Mouse (Mus musculus) heart, embryonic 15.5 days (tissue): Measurements from ENCODE around the gene Dact3. TPM values are rescaled to one million over a fixed set of nuclear protein-coding genes. Genes with fewer than 3 reads are reported as not detected.

Experiments
- ATAC-seq: fragments of 200-750 bp; cut with Nextera tagmentation; replicated peaks from 2 replicates; pipeline ENCODE4 v1.8.0; 2017; ENCODE audit warnings: low read depth, moderate TSS enrichment; ENCODE audit not compliant: insufficient number of reproducible peaks, insufficient read depth, low FRiP score
- H3K27ac ChIP-seq: fragments of 300-500 bp; sonication (generic); 2 replicates; pipeline ENCODE4 v1.5.1; 2015; ENCODE audit warnings: mild to moderate bottlenecking, inconsistent platforms
- H3K27me3 ChIP-seq: fragments of 300-500 bp; sonication (generic); 2 replicates; pipeline ENCODE4 v1.6.1; 2015; ENCODE audit warnings: inconsistent platforms
- H3K36me3 ChIP-seq: fragments of 300-500 bp; sonication (generic); 2 replicates; pipeline ENCODE4 v1.6.1; 2015; ENCODE audit warnings: mild to moderate bottlenecking, inconsistent platforms
- H3K4me1 ChIP-seq: fragments of 300-500 bp; sonication (generic); replicated peaks from 2 replicates; pipeline ENCODE4 v1.6.1; 2015; ENCODE audit warnings: inconsistent platforms
- H3K4me2 ChIP-seq: fragments of 300-500 bp; sonication (generic); 2 replicates; pipeline ENCODE4 v1.6.1; 2015; ENCODE audit warnings: inconsistent platforms, mild to moderate bottlenecking, moderate library complexity
- H3K4me3 ChIP-seq: fragments of 300-500 bp; sonication (generic); 2 replicates; pipeline ENCODE4 v1.5.1; 2015; ENCODE audit warnings: mild to moderate bottlenecking, inconsistent platforms
- H3K9ac ChIP-seq: fragments of 300-500 bp; sonication (generic); 2 replicates; pipeline ENCODE4 v1.6.1; 2015; ENCODE audit warnings: mild to moderate bottlenecking, inconsistent platforms
- H3K9me3 ChIP-seq: fragments of 300-500 bp; sonication (generic); replicated peaks from 2 replicates; pipeline ENCODE4 v1.6.1; 2016; ENCODE audit warnings: inconsistent platforms
- WGBS: fragments of 180-500 bp; shearing (Covaris S2); methylation state at CpG from one replicate; pipeline ENCODE4 v1.1.7; 2015; ENCODE audit warnings: mixed read lengths; 5-methylcytosine and 5-hydroxymethylcytosine counted together
- polyA plus RNA-seq: library from polyadenylated mRNA; unstranded; fragments of >200 nt; fragmentation: Nextera tagmentation; extraction: Ambion mirVana; gene quantifications from 2 replicates; pipeline ENCODE4 v1.2.1, GENCODE M21; 2015

The Dact3 gene
- polyA plus RNA-seq, 1 experiment from 2014 or later, result 5.8 TPM

DNA sequence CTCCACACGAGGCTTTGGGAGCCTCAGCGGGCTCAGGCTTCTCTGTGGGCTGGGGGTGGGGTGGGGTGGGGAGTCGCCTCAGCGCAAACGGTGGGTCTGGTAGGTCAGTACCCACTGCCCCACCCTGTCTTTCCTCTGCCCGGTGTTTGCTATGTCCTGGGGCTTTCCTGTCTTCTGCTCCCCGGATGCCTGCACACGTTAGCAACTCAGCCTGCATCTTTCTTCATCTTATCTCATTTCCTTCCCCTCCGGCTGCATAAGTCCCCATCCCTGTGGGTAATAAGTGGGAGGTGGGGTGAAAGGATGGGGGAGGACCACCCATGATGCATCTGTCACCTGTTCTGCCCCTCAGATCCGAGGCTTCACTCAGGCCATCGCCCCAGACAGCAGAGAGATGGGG, 33.2 kb downstream of the Dact3 start:
- Histone ChIP-seq H3K4me1 (peaks cover 54% of the 10 kb centered on the region), H3K9me3 (no peaks in the 10 kb centered on the region), H3K27ac (no peak overlapping the region), H3K36me3 (no peaks in the 10 kb centered on the region), H3K9ac (no peak overlapping the region; the same call in 1 of the 2 replicates), H3K27me3 (peaks cover 49% of the 10 kb centered on the region), H3K4me2 (peak overlapping the region; percentile 25), H3K4me3 (no peak overlapping the region)
- 26% methylated on average over 11 of the region's 11 CpGs for WGBS
- no peak for ATAC-seq

GRCm38 (mm10) chr7:16908859-16909258, 33.7 kb downstream of the Dact3 start:
- Histone ChIP-seq H3K4me2 (peak overlapping the region; percentile 25; the same call in 1 of the 2 replicates), H3K4me3 (no peak overlapping the region), H3K36me3 (no peaks in the 10 kb centered on the region), H3K9me3 (no peaks in the 10 kb centered on the region), H3K4me1 (peaks cover 54% of the 10 kb centered on the region), H3K9ac (no peak overlapping the region), H3K27me3 (peaks cover 44% of the 10 kb centered on the region), H3K27ac (no peak overlapping the region)
- no peak for ATAC-seq
- WGBS, result 39% methylated on average over 11 of the region's 11 CpGs

- Histone ChIP-seq H3K27me3 (peaks cover 44% of the 10 kb centered on the region), H3K27ac (no peak overlapping the region), H3K4me2 (no peak overlapping the region), H3K9ac (no peak overlapping the region), H3K9me3 (no peaks in the 10 kb centered on the region), H3K4me1 (peaks cover 49% of the 10 kb centered on the region), H3K36me3 (peaks cover 5% of the 10 kb centered on the region), H3K4me3 (no peak overlapping the region)
- 33% methylated on average over 10 of the region's 10 CpGs for WGBS
- no peak for ATAC-seq
Observed at GRCm38 (mm10) chr7:16909909-16910308, 34.8 kb downstream of the Dact3 start.

GRCm38 (mm10) chr7:16911904-16912303, 36.8 kb downstream of the Dact3 start:
- Histone ChIP-seq H3K9ac (no peak overlapping the region), H3K9me3 (no peaks in the 10 kb centered on the region), H3K27me3 (peaks cover 34% of the 10 kb centered on the region), H3K27ac (no peak overlapping the region), H3K4me1 (peaks cover 39% of the 10 kb centered on the region), H3K4me2 (no peak overlapping the region), H3K36me3 (peaks cover 22% of the 10 kb centered on the region), H3K4me3 (no peak overlapping the region)
- ATAC-seq, result no peak
- 94% methylated on average over 3 of the region's 3 CpGs for WGBS

- 76% methylated on average over 6 of the region's 6 CpGs for WGBS
- Histone ChIP-seq H3K9ac (no peak overlapping the region), H3K4me3 (no peak overlapping the region), H3K4me1 (peaks cover 38% of the 10 kb centered on the region), H3K27me3 (peaks cover 29% of the 10 kb centered on the region), H3K27ac (no peak overlapping the region), H3K4me2 (no peak overlapping the region), H3K9me3 (no peaks in the 10 kb centered on the region), H3K36me3 (peaks cover 26% of the 10 kb centered on the region)
- ATAC-seq, result no peak
Observed at GRCm38 (mm10) chr7:16912360-16912759, 37.2 kb downstream of the Dact3 start.

DNA sequence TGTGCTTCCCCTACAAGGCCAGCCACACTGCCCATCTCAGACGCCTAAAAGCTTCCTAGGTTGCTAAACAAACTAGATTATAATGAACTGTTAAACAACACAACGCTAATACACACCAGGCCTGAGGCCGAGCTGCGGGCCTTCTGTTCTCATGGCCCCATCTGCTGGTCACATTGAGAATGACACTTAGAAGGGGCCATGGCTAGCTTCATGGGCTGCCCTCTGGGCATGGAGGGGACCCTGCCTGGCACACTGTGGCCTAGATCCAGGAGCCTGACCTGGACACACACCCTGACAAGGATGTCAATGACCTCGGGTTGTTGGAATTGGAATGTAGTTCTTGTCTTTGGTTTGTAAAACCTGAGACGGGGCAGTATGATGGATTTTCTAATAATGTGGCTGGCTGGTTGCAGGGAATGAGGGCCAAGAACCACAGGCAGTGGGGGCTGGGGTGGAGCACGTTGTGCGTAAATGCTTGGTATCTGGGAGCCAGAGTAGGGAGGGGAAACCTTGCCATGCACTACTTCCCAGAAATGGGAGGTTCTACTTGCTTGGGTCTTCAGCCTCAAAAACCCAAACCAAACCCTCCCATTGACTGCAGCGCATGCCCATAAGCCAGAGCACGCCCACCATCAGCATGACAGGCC, 38.8 kb downstream of the Dact3 start:
- peak; percentile 43; the same call in 1 of the 2 replicates for ATAC-seq
- no peaks in the 10 kb centered on the region for H3K9me3 ChIP-seq
- no peak overlapping the region for H3K4me2 ChIP-seq
- peaks cover 21% of the 10 kb centered on the region for H3K27me3 ChIP-seq
- H3K4me1 ChIP-seq, result peaks cover 32% of the 10 kb centered on the region
- H3K9ac ChIP-seq, result no peak overlapping the region
- whole genome bisulfite sequencing, result 34% methylated on average over 10 of the region's 10 CpGs
- peaks cover 38% of the 10 kb centered on the region for H3K36me3 ChIP-seq
- H3K27ac ChIP-seq, result no peak overlapping the region
- H3K4me3 ChIP-seq, result no peak overlapping the region

- WGBS, result 83% methylated on average over 18 of the region's 18 CpGs
- no peak for ATAC-seq
- Histone ChIP-seq H3K9ac (no peak overlapping the region), H3K36me3 (peaks cover 38% of the 10 kb centered on the region), H3K9me3 (no peaks in the 10 kb centered on the region), H3K4me3 (no peak overlapping the region), H3K4me1 (peaks cover 29% of the 10 kb centered on the region), H3K27ac (no peak overlapping the region), H3K27me3 (peaks cover 13% of the 10 kb centered on the region; the same call in 1 of the 2 replicates), H3K4me2 (no peak overlapping the region)
Observed at GRCm38 (mm10) chr7:16914453-16915343, 39.6 kb downstream of the Dact3 start.

GRCm38 (mm10) chr7:16915461-16916340, 40.6 kb downstream of the Dact3 start:
- H3K4me1 ChIP-seq, result peaks cover 33% of the 10 kb centered on the region
- H3K27ac ChIP-seq, result no peak overlapping the region
- H3K27me3 ChIP-seq, result 0 out of 2 replicates have a peak, but pooled peaks cover 7% of the 10 kb centered on the region
- WGBS, result 84% methylated on average over 32 of the region's 32 CpGs
- no peak overlapping the region for H3K4me2 ChIP-seq
- no peak overlapping the region for H3K4me3 ChIP-seq
- ATAC-seq, result no peak
- H3K36me3 ChIP-seq, result peaks cover 38% of the 10 kb centered on the region
- no peaks in the 10 kb centered on the region for H3K9me3 ChIP-seq
- H3K9ac ChIP-seq, result no peak overlapping the region

DNA sequence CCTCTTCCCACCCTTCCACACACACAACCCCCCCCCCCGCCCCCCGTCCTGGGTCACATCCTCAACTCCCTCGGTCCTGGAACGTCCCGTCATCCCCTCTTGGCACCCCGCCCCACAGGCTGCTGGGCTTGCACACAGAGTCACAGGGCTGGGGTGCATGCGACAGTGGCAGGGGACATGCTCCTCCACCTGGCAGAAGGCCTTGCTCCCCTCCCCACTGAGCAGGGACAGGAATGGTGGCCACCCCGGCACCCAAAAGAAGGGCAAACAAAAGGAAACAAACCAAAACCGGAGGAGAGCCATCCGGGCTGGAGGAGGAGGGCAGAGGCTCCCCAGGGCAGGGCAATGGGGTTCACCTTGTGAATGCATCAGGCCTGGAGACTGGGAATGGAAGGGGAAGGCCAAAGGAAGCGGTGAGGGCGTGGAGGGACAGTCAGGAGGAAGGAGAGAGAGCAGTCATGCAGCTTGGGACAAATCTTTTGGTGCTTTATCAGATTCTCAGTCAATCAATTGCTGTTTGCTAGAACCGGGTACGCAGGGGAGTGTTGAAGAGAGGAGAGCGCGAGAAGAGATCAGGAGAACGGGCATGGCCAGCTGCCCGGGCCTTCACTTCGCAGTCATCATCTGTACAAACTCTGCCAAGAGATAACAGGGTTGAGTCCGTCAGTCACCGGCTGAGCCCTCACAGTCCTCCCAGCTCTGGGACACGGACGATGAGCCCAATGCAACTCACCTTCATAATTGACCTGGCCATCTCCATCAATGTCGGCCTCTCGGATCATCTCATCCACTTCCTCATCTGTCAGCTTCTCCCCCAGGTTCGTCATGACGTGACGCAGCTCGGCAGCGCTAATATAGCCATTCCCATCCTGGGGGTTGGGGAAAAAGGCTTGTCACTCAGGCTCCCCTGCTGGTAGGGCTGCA, 41.5 kb downstream of the Dact3 start:
- peaks cover 42% of the 10 kb centered on the region for H3K4me1 ChIP-seq
- peaks cover 38% of the 10 kb centered on the region for H3K36me3 ChIP-seq
- H3K4me2 ChIP-seq, result no peak overlapping the region
- H3K27ac ChIP-seq, result no peak overlapping the region
- no peaks in the 10 kb centered on the region for H3K27me3 ChIP-seq
- no peaks in the 10 kb centered on the region for H3K9me3 ChIP-seq
- no peak overlapping the region for H3K9ac ChIP-seq
- ATAC-seq, result no peak
- WGBS, result 60% methylated on average over 30 of the region's 30 CpGs
- H3K4me3 ChIP-seq, result no peak overlapping the region

DNA sequence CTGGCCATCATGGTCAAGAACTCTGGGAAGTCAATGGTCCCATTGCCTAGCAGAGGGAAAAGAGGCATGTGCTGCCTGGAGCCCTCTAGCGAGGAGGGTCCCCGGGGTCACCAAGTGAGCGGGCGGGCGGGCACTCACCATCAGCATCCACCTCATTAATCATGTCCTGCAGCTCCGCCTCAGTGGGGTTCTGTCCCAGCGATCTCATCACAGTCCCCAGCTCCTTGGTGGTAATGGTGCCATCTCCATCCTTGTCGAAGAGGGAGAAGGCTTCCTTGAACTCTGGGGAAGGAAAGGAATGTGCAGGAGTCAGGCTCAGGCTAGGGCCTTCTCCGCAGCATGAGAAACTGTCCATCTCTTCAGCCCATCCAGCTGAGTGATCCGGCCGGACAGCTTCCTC, 42.3 kb downstream of the Dact3 start:
- 68% methylated on average over 11 of the region's 11 CpGs for WGBS

More for the DNA sequence above, 42.3 kb downstream of the Dact3 start:
- H3K4me2 ChIP-seq, result no peak overlapping the region
- H3K27ac ChIP-seq, result no peak overlapping the region
- no peak overlapping the region for H3K9ac ChIP-seq
- no peak overlapping the region for H3K4me3 ChIP-seq
- peaks cover 38% of the 10 kb centered on the region for H3K36me3 ChIP-seq
- no peaks in the 10 kb centered on the region for H3K9me3 ChIP-seq
- peaks cover 50% of the 10 kb centered on the region for H3K4me1 ChIP-seq
- no peaks in the 10 kb centered on the region for H3K27me3 ChIP-seq
- no peak for ATAC-seq
